Comparison of ENCODE assay signal across 7 mouse cellular contexts in genomic region chr13:34078500-34079280, GRCm38 (mm10). TPM values are rescaled to one million over a fixed set of nuclear protein-coding genes. Genes with fewer than 3 reads are reported as not detected.
A peak's percentile ranks its signal among the peaks of the same experiment; 100 is the strongest.
DNase-seq lines count a peak whose midpoint lies in the region; ATAC-seq lines count a peak whose summit lies in the region.

No protein-coding gene starts in this region.

- peaks cover 15% of the 10 kb centered on the region for H3K4me1 ChIP-seq in neural tube, embryonic 11.5 days (ENCODE audit: control insufficient read depth, insufficient read depth, low read length)
- peaks cover 13% of the 10 kb centered on the region; the same call in 1 of the 2 replicates for H3K4me1 ChIP-seq in forebrain, embryonic 14.5 days (ENCODE audit: control insufficient read depth, insufficient read depth, low read length)
- H3K4me1 ChIP-seq in liver, embryonic 13.5 days (replicated peaks): peaks cover 23% of the 10 kb centered on the region

- no peak overlapping the region for H3K27ac ChIP-seq in neural tube, embryonic 11.5 days (ENCODE audit: low read depth, low read length)
- peak overlapping the region; percentile 21; the same call in 1 of the 2 replicates for H3K27ac ChIP-seq in forebrain, embryonic 14.5 days (ENCODE audit: low read depth, low read length)
- no peak overlapping the region for H3K27ac ChIP-seq in liver, embryonic 13.5 days

- peak overlapping the region; percentile 66 for H3K9ac ChIP-seq in neural tube, embryonic 11.5 days (ENCODE audit: low read length)
- H3K9ac ChIP-seq in forebrain, embryonic 14.5 days (ENCODE audit: low read length): peak overlapping the region; percentile 92; the same call in 1 of the 2 replicates
- peak overlapping the region; percentile 81; the same call in 1 of the 2 replicates for H3K9ac ChIP-seq in liver, embryonic 13.5 days

- no peaks in the 10 kb centered on the region for H3K9me3 ChIP-seq in neural tube, embryonic 11.5 days (ENCODE audit: control insufficient read depth, low read length)
- H3K9me3 ChIP-seq in forebrain, embryonic 14.5 days (replicated peaks; ENCODE audit: control insufficient read depth, low read length): no peaks in the 10 kb centered on the region
- no peaks in the 10 kb centered on the region for H3K9me3 ChIP-seq in liver, embryonic 13.5 days (replicated peaks)

- H3K36me3 ChIP-seq in neural tube, embryonic 11.5 days (ENCODE audit: control insufficient read depth, insufficient read depth, low read length): no peaks in the 10 kb centered on the region
- peaks cover 14% of the 10 kb centered on the region for H3K36me3 ChIP-seq in forebrain, embryonic 14.5 days (ENCODE audit: control insufficient read depth, insufficient read depth, low read length)
- H3K36me3 ChIP-seq in liver, embryonic 13.5 days: peaks cover 9% of the 10 kb centered on the region

- no peak overlapping the region; the same call in 1 of the 2 replicates for H3K4me3 ChIP-seq in neural tube, embryonic 11.5 days (ENCODE audit: low read depth, low read length)
- peak overlapping the region; percentile 85 for H3K4me3 ChIP-seq in forebrain, embryonic 14.5 days (ENCODE audit: low read depth, low read length)
- H3K4me3 ChIP-seq in liver, embryonic 13.5 days (replicated peaks): peak overlapping the region; percentile 71

- no peaks in the 10 kb centered on the region for H3K27me3 ChIP-seq in neural tube, embryonic 11.5 days (ENCODE audit: control insufficient read depth, insufficient read depth, low read length)
- no peaks in the 10 kb centered on the region for H3K27me3 ChIP-seq in forebrain, embryonic 14.5 days (replicated peaks; ENCODE audit: control insufficient read depth, insufficient read depth, low read length)
- peaks cover 13% of the 10 kb centered on the region; the same call in 1 of the 2 replicates for H3K27me3 ChIP-seq in liver, embryonic 13.5 days

- WGBS in neural tube, embryonic 11.5 days: 42% methylated on average over 16 of the region's 16 CpGs
- 43% methylated on average over 16 of the region's 16 CpGs for WGBS in forebrain, embryonic 14.5 days
- 30% methylated on average over 16 of the region's 16 CpGs for WGBS in liver, embryonic 13.5 days (ENCODE audit: insufficient replicate concordance)

- no peak for ATAC-seq in neural tube, embryonic 11.5 days (ENCODE audit: insufficient read depth, low FRiP score, low TSS enrichment)
- ATAC-seq in forebrain, embryonic 14.5 days: no peak
- no peak for ATAC-seq in liver, embryonic 13.5 days (ENCODE audit: low read depth)

- DNase-seq in neural tube, embryonic 11.5 days (ENCODE audit: low spot score): no peak
- DNase-seq in neural tube, embryonic 10.5 days (ENCODE audit: extremely low spot score, low spot score): no peak
- DNase-seq in forebrain, embryonic 14.5 days (ENCODE audit: low spot score): no peak
- DNase-seq in liver, embryonic 13.5 days: no peak
- DNase-seq in testis, postnatal 10 days (ENCODE audit: low spot score): peak; percentile 33
- DNase-seq in cerebellum, postnatal 14 days: no peak
- no peak for DNase-seq in spleen, adult 18-20 months

- H3K4me2 ChIP-seq in neural tube, embryonic 11.5 days (ENCODE audit: low read depth): peak overlapping the region; percentile 74
- H3K4me2 ChIP-seq in forebrain, embryonic 14.5 days (ENCODE audit: low read length): peak overlapping the region; percentile 77
- H3K4me2 ChIP-seq in liver, embryonic 13.5 days: peak overlapping the region; percentile 86

RNA-seq across cellular contexts. Expression of gene Tubb2a, which starts 0.9 kb away (rescaled TPM):
- 454 and 539 TPM in 2 replicates for polyA plus RNA-seq in neural tube, embryonic 11.5 days (2014; fragmentation: Nextera tagmentation; extraction: Ambion mirVana)
- polyA plus RNA-seq in forebrain, embryonic 14.5 days (2014; fragmentation: Nextera tagmentation; extraction: Ambion mirVana): 1,376 and 1,776 TPM in 2 replicates
- polyA plus RNA-seq in liver, embryonic 13.5 days (2015; fragmentation: Nextera tagmentation; extraction: Ambion mirVana): 67.7 and 68.7 TPM in 2 replicates

RNA-seq across cellular contexts. Expression of gene Bphl, which starts 41.3 kb away (rescaled TPM):
- 26.5 and 30.0 TPM in 2 replicates for polyA plus RNA-seq in neural tube, embryonic 11.5 days (2014; fragmentation: Nextera tagmentation; extraction: Ambion mirVana)
- 35.1 and 36.2 TPM in 2 replicates for polyA plus RNA-seq in forebrain, embryonic 14.5 days (2014; fragmentation: Nextera tagmentation; extraction: Ambion mirVana)
- 32.3 and 37.9 TPM in 2 replicates for polyA plus RNA-seq in liver, embryonic 13.5 days (2015; fragmentation: Nextera tagmentation; extraction: Ambion mirVana)

RNA-seq across cellular contexts. Expression of gene Tubb2b, which starts 51.6 kb away (rescaled TPM):
- polyA plus RNA-seq in neural tube, embryonic 11.5 days (2014; fragmentation: Nextera tagmentation; extraction: Ambion mirVana): 322 and 344 TPM in 2 replicates
- polyA plus RNA-seq in forebrain, embryonic 14.5 days (2014; fragmentation: Nextera tagmentation; extraction: Ambion mirVana): 670 and 797 TPM in 2 replicates
- polyA plus RNA-seq in liver, embryonic 13.5 days (2015; fragmentation: Nextera tagmentation; extraction: Ambion mirVana): 1.3 and 1.5 TPM in 2 replicates

Comparison
In these comparisons a context has a peak if more than half of its experiments do, and no peak if none do; other contexts are left out.
1. RNA of gene Tubb2b, which starts 51.6 kb away (polyA plus RNA-seq): 670 to 797 TPM in forebrain, embryonic 14.5 days and 322 to 344 TPM in neural tube, embryonic 11.5 days; 1.3 to 1.5 TPM in liver, embryonic 13.5 days; every median in the first group is over 100 times any median in the second.
2. Peak in every context shown above with its lines, with median percentiles within 50 percentile points of each other: H3K4me2 ChIP-seq and H3K9ac ChIP-seq.